Mouse (Mus musculus) heart, embryonic 12.5 days (tissue): ENCODE measurements around the gene Pjvk. TPM values are rescaled to one million over a fixed set of nuclear protein-coding genes. Genes with fewer than 3 reads are reported as not detected.
A peak's percentile ranks its signal among the peaks of the same experiment; 100 is the strongest.

Experiments used
- ATAC-seq: fragments of 200-750 bp; cut with Nextera tagmentation; 2 replicates; pipeline ENCODE4 v1.8.0; 2017; ENCODE audit warnings: moderate TSS enrichment, moderate library complexity; ENCODE audit not compliant: insufficient number of reproducible peaks, low FRiP score
- H3K27ac ChIP-seq: fragments of 300-500 bp; sonication (generic); 2 replicates; pipeline ENCODE4 v1.5.1; 2016; ENCODE audit warnings: mild to moderate bottlenecking, moderate library complexity; ENCODE audit not compliant: poor library complexity, severe bottlenecking
- H3K27me3 ChIP-seq: fragments of 300-500 bp; sonication (generic); replicated peaks from 2 replicates; pipeline ENCODE4 v1.6.1; 2016; ENCODE audit warnings: mild to moderate bottlenecking, moderate library complexity
- H3K36me3 ChIP-seq: fragments of 300-500 bp; sonication (generic); 2 replicates; pipeline ENCODE4 v1.6.1; 2016; ENCODE audit warnings: mild to moderate bottlenecking, moderate library complexity
- H3K4me1 ChIP-seq: fragments of 300-500 bp; sonication (generic); replicated peaks from 2 replicates; pipeline ENCODE4 v1.6.1; 2016; ENCODE audit warnings: mild to moderate bottlenecking
- H3K4me2 ChIP-seq: fragments of 300-500 bp; sonication (generic); 2 replicates; pipeline ENCODE4 v1.6.1; 2016; ENCODE audit warnings: mild to moderate bottlenecking, moderate library complexity
- H3K4me3 ChIP-seq: fragments of 300-500 bp; sonication (generic); 2 replicates; pipeline ENCODE4 v1.5.1; 2016; ENCODE audit warnings: mild to moderate bottlenecking
- H3K9ac ChIP-seq: fragments of 300-500 bp; sonication (generic); 2 replicates; pipeline ENCODE4 v1.6.1; 2016; ENCODE audit warnings: mild to moderate bottlenecking, moderate library complexity
- H3K9me3 ChIP-seq: fragments of 300-500 bp; sonication (generic); replicated peaks from 2 replicates; pipeline ENCODE4 v1.6.1; 2016; ENCODE audit warnings: mild to moderate bottlenecking, moderate library complexity
- WGBS: fragments of 180-500 bp; shearing (Covaris S2); methylation state at CpG from one replicate; pipeline ENCODE4 v1.1.7; 2016; 5-methylcytosine and 5-hydroxymethylcytosine counted together
- polyA plus RNA-seq: library from polyadenylated mRNA; unstranded; fragments of >200 nt; fragmentation: Nextera tagmentation; extraction: Ambion mirVana; gene quantifications from 2 replicates; pipeline ENCODE4 v1.2.1, GENCODE M21; 2016

Gene Pjvk
- polyA plus RNA-seq, 1 experiment from 2014 or later = not detected

- Histone ChIP-seq H3K9ac (no peak overlapping the region), H3K27ac (no peak overlapping the region), H3K4me3 (no peak overlapping the region), H3K36me3 (peaks cover 85% of the 10 kb centered on the region), H3K9me3 (peaks cover 1% of the 10 kb centered on the region), H3K27me3 (no peaks in the 10 kb centered on the region), H3K4me1 (no peaks in the 10 kb centered on the region), H3K4me2 (no peak overlapping the region)
- 91% methylated on average over 4 of the region's 4 CpGs for WGBS
- ATAC-seq = no peak
Observed at GRCm38 (mm10) chr2:76631600-76631999, 16.7 kb upstream of the Pjvk start.

GRCm38 (mm10) chr2:76639637-76640036, 8.6 kb upstream of the Pjvk start:
- no peaks in the 10 kb centered on the region for H3K9me3 ChIP-seq
- H3K9ac ChIP-seq = no peak overlapping the region
- no peak overlapping the region for H3K4me3 ChIP-seq
- ATAC-seq = no peak
- peaks cover 9% of the 10 kb centered on the region for H3K4me1 ChIP-seq
- H3K36me3 ChIP-seq = peaks cover 70% of the 10 kb centered on the region
- H3K27ac ChIP-seq = no peak overlapping the region
- no peaks in the 10 kb centered on the region for H3K27me3 ChIP-seq
- no peak overlapping the region for H3K4me2 ChIP-seq
- whole genome bisulfite sequencing = 87% methylated on average over 2 of the region's 2 CpGs

GRCm38 (mm10) chr2:76643801-76644200, 4.5 kb upstream of the Pjvk start:
- no peak overlapping the region for H3K9ac ChIP-seq
- no peak overlapping the region for H3K27ac ChIP-seq
- no peak for ATAC-seq
- no peak overlapping the region for H3K4me3 ChIP-seq
- no peak overlapping the region for H3K4me2 ChIP-seq
- H3K9me3 ChIP-seq = no peaks in the 10 kb centered on the region
- no peaks in the 10 kb centered on the region for H3K27me3 ChIP-seq
- peaks cover 44% of the 10 kb centered on the region for H3K36me3 ChIP-seq
- peaks cover 21% of the 10 kb centered on the region for H3K4me1 ChIP-seq

GRCm38 (mm10) chr2:76647441-76647869, 821 bp upstream of the Pjvk start:
- no peaks in the 10 kb centered on the region for H3K27me3 ChIP-seq
- peak overlapping the region; percentile 95 for H3K4me2 ChIP-seq
- H3K9ac ChIP-seq = peak overlapping the region; percentile 89
- H3K4me3 ChIP-seq = peak overlapping the region; percentile 87
- H3K27ac ChIP-seq = peak overlapping the region; percentile 92
- H3K36me3 ChIP-seq = peaks cover 12% of the 10 kb centered on the region
- peaks cover 23% of the 10 kb centered on the region for H3K4me1 ChIP-seq
- WGBS = 1% methylated on average over 26 of the region's 32 CpGs
- peak; percentile 54 for ATAC-seq
- no peaks in the 10 kb centered on the region for H3K9me3 ChIP-seq

GRCm38 (mm10) chr2:76648666-76649141, 428 bp downstream of the Pjvk start:
- Histone ChIP-seq H3K4me2 (peak overlapping the region; percentile 95), H3K4me1 (peaks cover 21% of the 10 kb centered on the region), H3K4me3 (peak overlapping the region; percentile 87), H3K9ac (peak overlapping the region; percentile 69), H3K27me3 (no peaks in the 10 kb centered on the region), H3K9me3 (no peaks in the 10 kb centered on the region), H3K36me3 (0 out of 2 replicates have a peak, but pooled peaks cover 10% of the 10 kb centered on the region), H3K27ac (peak overlapping the region; percentile 92)
- ATAC-seq = no peak
- WGBS = 29% methylated on average over 13 of the region's 13 CpGs

GRCm38 (mm10) chr2:76653070-76653469, 4.8 kb downstream of the Pjvk start:
- Histone ChIP-seq H3K9me3 (no peaks in the 10 kb centered on the region), H3K4me1 (peaks cover 3% of the 10 kb centered on the region; the same call in 1 of the 2 replicates), H3K27me3 (no peaks in the 10 kb centered on the region), H3K9ac (no peak overlapping the region), H3K4me2 (no peak overlapping the region), H3K27ac (no peak overlapping the region), H3K4me3 (no peak overlapping the region), H3K36me3 (no peaks in the 10 kb centered on the region)
- no peak for ATAC-seq
- WGBS = 83% methylated on average over 4 of the region's 4 CpGs

- Histone ChIP-seq H3K4me1 (no peaks in the 10 kb centered on the region), H3K4me2 (no peak overlapping the region), H3K27me3 (no peaks in the 10 kb centered on the region), H3K36me3 (no peaks in the 10 kb centered on the region), H3K4me3 (no peak overlapping the region), H3K9ac (no peak overlapping the region), H3K27ac (no peak overlapping the region), H3K9me3 (no peaks in the 10 kb centered on the region)
- ATAC-seq = no peak
- 73% methylated on average over 5 of the region's 5 CpGs for WGBS
Observed at GRCm38 (mm10) chr2:76654646-76655045, 6.4 kb downstream of the Pjvk start.

GRCm38 (mm10) chr2:76655444-76655843, 7.2 kb downstream of the Pjvk start:
- Histone ChIP-seq H3K27ac (no peak overlapping the region), H3K4me3 (no peak overlapping the region), H3K9ac (no peak overlapping the region), H3K4me1 (no peaks in the 10 kb centered on the region), H3K4me2 (no peak overlapping the region), H3K9me3 (no peaks in the 10 kb centered on the region), H3K27me3 (no peaks in the 10 kb centered on the region), H3K36me3 (no peaks in the 10 kb centered on the region)
- ATAC-seq = no peak
- 65% methylated on average over 3 of the region's 3 CpGs for WGBS

GRCm38 (mm10) chr2:76655982-76656381, 7.7 kb downstream of the Pjvk start:
- Histone ChIP-seq H3K4me1 (no peaks in the 10 kb centered on the region), H3K9ac (no peak overlapping the region), H3K4me2 (no peak overlapping the region), H3K36me3 (no peaks in the 10 kb centered on the region), H3K4me3 (no peak overlapping the region), H3K9me3 (no peaks in the 10 kb centered on the region), H3K27ac (no peak overlapping the region), H3K27me3 (no peaks in the 10 kb centered on the region)
- 9% methylated on average over 1 of the region's 1 CpGs for whole genome bisulfite sequencing
- no peak for ATAC-seq

GRCm38 (mm10) chr2:76658551-76658950, 10.3 kb downstream of the Pjvk start:
- Histone ChIP-seq H3K9ac (no peak overlapping the region), H3K4me2 (no peak overlapping the region), H3K27ac (no peak overlapping the region), H3K9me3 (no peaks in the 10 kb centered on the region), H3K4me3 (no peak overlapping the region), H3K27me3 (no peaks in the 10 kb centered on the region), H3K4me1 (no peaks in the 10 kb centered on the region), H3K36me3 (peaks cover 15% of the 10 kb centered on the region)
- no peak for ATAC-seq
- WGBS = 79% methylated on average over 13 of the region's 13 CpGs

GRCm38 (mm10) chr2:76659419-76659818, 11.1 kb downstream of the Pjvk start:
- Histone ChIP-seq H3K36me3 (peaks cover 22% of the 10 kb centered on the region), H3K9me3 (no peaks in the 10 kb centered on the region), H3K27ac (no peak overlapping the region), H3K4me3 (no peak overlapping the region), H3K9ac (no peak overlapping the region), H3K4me1 (no peaks in the 10 kb centered on the region), H3K4me2 (no peak overlapping the region), H3K27me3 (no peaks in the 10 kb centered on the region)
- 61% methylated on average over 7 of the region's 8 CpGs for WGBS
- no peak for ATAC-seq

GRCm38 (mm10) chr2:76665531-76665930, 17.3 kb downstream of the Pjvk start:
- no peak for ATAC-seq
- 93% methylated on average over 7 of the region's 7 CpGs for WGBS

More at GRCm38 (mm10) chr2:76665531-76665930, 17.3 kb downstream of the Pjvk start:
- H3K9ac ChIP-seq = no peak overlapping the region
- no peaks in the 10 kb centered on the region for H3K27me3 ChIP-seq
- peaks cover 38% of the 10 kb centered on the region for H3K36me3 ChIP-seq
- no peaks in the 10 kb centered on the region for H3K4me1 ChIP-seq
- H3K27ac ChIP-seq = no peak overlapping the region
- no peak overlapping the region for H3K4me2 ChIP-seq
- H3K4me3 ChIP-seq = no peak overlapping the region
- no peaks in the 10 kb centered on the region for H3K9me3 ChIP-seq
